Mouse (Mus musculus): ENCODE measurements around the gene Tead4. TPM values are rescaled to one million over a fixed set of nuclear protein-coding genes. Genes with fewer than 3 reads are reported as not detected.

Gene Tead4
- total and polyA plus RNA-seq, 3 experiments, result not detected

- Histone ChIP-seq H3K4me1 (ENCODE audit: control insufficient read depth in 1 of 2, insufficient read depth in 2 of 2) (no peaks in the 10 kb centered on the region), H3K27me3 (replicated peaks) (no peaks in the 10 kb centered on the region), H3K79me2 (replicated peaks; ENCODE audit: control insufficient read depth, extremely low read depth, insufficient read depth, poor library complexity, severe bottlenecking) (no peaks in the 10 kb centered on the region), H3K9me3 (replicated peaks; ENCODE audit: low read length) (no peaks in the 10 kb centered on the region), H3K4me2 (ENCODE audit: insufficient read depth, low read depth, poor library complexity, severe bottlenecking) (no peak overlapping the region), H3K27ac (ENCODE audit: insufficient read depth, low read depth) (no peak overlapping the region), H3K9ac (ENCODE audit: insufficient read depth, low read depth) (no peak overlapping the region), H3K4me3 (replicated peaks in 1 of 3; ENCODE audit: low read depth in 2 of 3, low read length in 2 of 3, poor library complexity in 1 of 3) (no peak overlapping the region), H3K36me3 (replicated peaks in 1 of 2; ENCODE audit: control insufficient read depth in 1 of 2, insufficient read depth in 1 of 2, low read length in 1 of 2) (no peaks in the 10 kb centered on the region)
- TF ChIP-seq CHD2 (IDR thresholded peaks at IDR 0.05; ENCODE audit: low read length) (no peak), UBTF (IDR thresholded peaks at IDR 0.05; ENCODE audit: low read depth, low read length) (no peak), ZKSCAN1 (IDR thresholded peaks at IDR 0.05; ENCODE audit: borderline replicate concordance, low read depth, low read length) (no peak), CTCF (conservative IDR thresholded peaks at IDR 0.05 in 1 of 2, IDR thresholded peaks at IDR 0.05 in 1 of 2; ENCODE audit: low read depth in 2 of 2, low read length in 2 of 2) (no peak), MAX (IDR thresholded peaks at IDR 0.05; ENCODE audit: low read length) (no peak), RAD21 (IDR thresholded peaks at IDR 0.05; ENCODE audit: low read depth, low read length) (no peak), SIN3A (IDR thresholded peaks at IDR 0.05; ENCODE audit: low read length) (no peak), MXI1 (IDR thresholded peaks at IDR 0.05; ENCODE audit: low read depth, low read length) (no peak), ETS1 (conservative IDR thresholded peaks at IDR 0.05; ENCODE audit: low read depth, low read length) (no peak), HCFC1 (IDR thresholded peaks at IDR 0.05; ENCODE audit: low read depth, low read length) (no peak)
- no peak for DNase-seq (ENCODE audit: extremely low read depth)
- dilution Hi-C loops (cut with MboI; ENCODE audit: extremely low pct_ligation_motif_present, extremely low pct_unique_long_range_greater_than_20kb, low sequenced_read_pairs), result no loop called here
- in situ Hi-C loops (cut with MboI; ENCODE audit: low pct_ligation_motif_present, low pct_unique_long_range_greater_than_20kb, low sequenced_read_pairs), result no loop called here
Observed at GRCm38 (mm10) chr6:128255292-128255691, 45.3 kb downstream of the Tead4 start.

- H3K36me3 ChIP-seq (replicated peaks in 1 of 2; ENCODE audit: control insufficient read depth in 1 of 2, insufficient read depth in 1 of 2, low read length in 1 of 2), result no peaks in the 10 kb centered on the region
Observed at GRCm38 (mm10) chr6:128254551-128254950, 46.1 kb downstream of the Tead4 start.

GRCm38 (mm10) chr6:128253111-128253510 is 47.5 kb downstream of the Tead4 start:
- Histone ChIP-seq H3K9me3 (replicated peaks; ENCODE audit: low read length) (peaks cover 2% of the 10 kb centered on the region), H3K27ac (ENCODE audit: insufficient read depth, low read depth) (no peak overlapping the region), H3K79me2 (replicated peaks; ENCODE audit: control insufficient read depth, extremely low read depth, insufficient read depth, poor library complexity, severe bottlenecking) (no peaks in the 10 kb centered on the region), H3K4me3 (replicated peaks in 1 of 3; ENCODE audit: low read depth in 2 of 3, low read length in 2 of 3, poor library complexity in 1 of 3) (no peak overlapping the region), H3K27me3 (replicated peaks) (no peaks in the 10 kb centered on the region), H3K4me2 (ENCODE audit: insufficient read depth, low read depth, poor library complexity, severe bottlenecking) (no peak overlapping the region), H3K4me1 (ENCODE audit: control insufficient read depth in 1 of 2, insufficient read depth in 2 of 2) (no peaks in the 10 kb centered on the region), H3K36me3 (replicated peaks in 1 of 2; ENCODE audit: control insufficient read depth in 1 of 2, insufficient read depth in 1 of 2, low read length in 1 of 2) (no peaks in the 10 kb centered on the region), H3K9ac (ENCODE audit: insufficient read depth, low read depth) (no peak overlapping the region)
- in situ Hi-C loops (cut with MboI; ENCODE audit: low pct_ligation_motif_present, low pct_unique_long_range_greater_than_20kb, low sequenced_read_pairs), result no loop called here
- no peak for DNase-seq (ENCODE audit: extremely low read depth)
- no peak for TF ChIP-seq RCOR1 (conservative IDR thresholded peaks at IDR 0.05; ENCODE audit: low read depth, low read length)
- no peak for TF ChIP-seq JUND (conservative IDR thresholded peaks at IDR 0.05; ENCODE audit: low read depth, low read length)
- TF ChIP-seq MAZ (IDR thresholded peaks at IDR 0.05; ENCODE audit: low read depth, low read length), result no peak
- no peak for TF ChIP-seq CHD2 (IDR thresholded peaks at IDR 0.05; ENCODE audit: low read length)
- no peak for TF ChIP-seq USF2 (conservative IDR thresholded peaks at IDR 0.05; ENCODE audit: low read depth, low read length)
- TF ChIP-seq MYC (IDR thresholded peaks at IDR 0.05; ENCODE audit: low read depth, low read length), result no peak
- TF ChIP-seq NRF1 (IDR thresholded peaks at IDR 0.05; ENCODE audit: low read depth, low read length), result no peak
- TF ChIP-seq EP300 (IDR thresholded peaks at IDR 0.05; ENCODE audit: low read length), result no peak
- TF ChIP-seq ZMIZ1 (IDR thresholded peaks at IDR 0.05; ENCODE audit: low read depth, low read length), result no peak
- no peak for TF ChIP-seq PAX5 (IDR thresholded peaks at IDR 0.05; ENCODE audit: low read length)
- no peak for TF ChIP-seq NELFE (IDR thresholded peaks at IDR 0.05; ENCODE audit: low read depth, low read length)
- TF ChIP-seq IRF4 (IDR thresholded peaks at IDR 0.05; ENCODE audit: low read depth, low read length), result no peak
- TF ChIP-seq CHD1 (IDR thresholded peaks at IDR 0.05; ENCODE audit: low read depth, low read length), result no peak
- dilution Hi-C loops (cut with MboI; ENCODE audit: extremely low pct_ligation_motif_present, extremely low pct_unique_long_range_greater_than_20kb, low sequenced_read_pairs), result no loop called here

More at GRCm38 (mm10) chr6:128254551-128254950, 46.1 kb downstream of the Tead4 start:
- Histone ChIP-seq H3K4me1 (ENCODE audit: control insufficient read depth in 1 of 2, insufficient read depth in 2 of 2) (no peaks in the 10 kb centered on the region), H3K4me2 (ENCODE audit: insufficient read depth, low read depth, poor library complexity, severe bottlenecking) (no peak overlapping the region), H3K79me2 (replicated peaks; ENCODE audit: control insufficient read depth, extremely low read depth, insufficient read depth, poor library complexity, severe bottlenecking) (no peaks in the 10 kb centered on the region), H3K27me3 (replicated peaks) (no peaks in the 10 kb centered on the region), H3K9me3 (replicated peaks; ENCODE audit: low read length) (no peaks in the 10 kb centered on the region), H3K27ac (ENCODE audit: insufficient read depth, low read depth) (no peak overlapping the region), H3K4me3 (replicated peaks in 1 of 3; ENCODE audit: low read depth in 2 of 3, low read length in 2 of 3, poor library complexity in 1 of 3) (no peak overlapping the region), H3K9ac (ENCODE audit: insufficient read depth, low read depth) (no peak overlapping the region)
- TF ChIP-seq NRF1 (IDR thresholded peaks at IDR 0.05; ENCODE audit: low read depth, low read length) (no peak), MAX (IDR thresholded peaks at IDR 0.05; ENCODE audit: low read length) (no peak), ETS1 (conservative IDR thresholded peaks at IDR 0.05; ENCODE audit: low read depth, low read length) (no peak), EP300 (IDR thresholded peaks at IDR 0.05; ENCODE audit: low read length) (no peak), SIN3A (IDR thresholded peaks at IDR 0.05; ENCODE audit: low read length) (no peak), PAX5 (IDR thresholded peaks at IDR 0.05; ENCODE audit: low read length) (no peak), MYC (IDR thresholded peaks at IDR 0.05; ENCODE audit: low read depth, low read length) (no peak), MAZ (IDR thresholded peaks at IDR 0.05; ENCODE audit: low read depth, low read length) (no peak), TBP (conservative IDR thresholded peaks at IDR 0.05; ENCODE audit: low read depth, low read length) (no peak)
- in situ Hi-C loops (cut with MboI; ENCODE audit: low pct_ligation_motif_present, low pct_unique_long_range_greater_than_20kb, low sequenced_read_pairs), result no loop called here
- no peak for DNase-seq (ENCODE audit: extremely low read depth)
- dilution Hi-C loops (cut with MboI; ENCODE audit: extremely low pct_ligation_motif_present, extremely low pct_unique_long_range_greater_than_20kb, low sequenced_read_pairs), result no loop called here

All from CH12.LX (cell line).